Mouse (Mus musculus) lung, postnatal 0 days (tissue): ENCODE data around the gene Pfkfb3.

Experiments
- CTCF ChIP-seq: IDR thresholded peaks from 2 replicates; pipeline ENCODE4 v1.5.1; 2016; ENCODE audit warnings: antibody characterized with exemption, mild to moderate bottlenecking
- EP300 ChIP-seq: IDR thresholded peaks from 2 replicates; pipeline ENCODE4 v1.6.1; 2016; ENCODE audit warnings: antibody characterized with exemption, mild to moderate bottlenecking, control low read depth

- TF ChIP-seq CTCF: no peak
- no peak for TF ChIP-seq EP300
These were observed 105.2 kb downstream of the Pfkfb3 start for GRCm38 (mm10) chr2:11448711-11449110.
